Mouse (Mus musculus) heart, adult 2 months (tissue): Measurements from ENCODE around the gene Kptn.

Source experiments
- CTCF ChIP-seq: fragments of 200-600 bp; IDR thresholded peaks from 2 replicates; pipeline ENCODE4 v1.8.1; 2022; ENCODE audit warnings: antibody characterized with exemption, mild to moderate bottlenecking, moderate library complexity
- EP300 ChIP-seq: fragments of 200-500 bp; IDR thresholded peaks from 2 replicates; pipeline ENCODE4 v1.6.1; 2011; ENCODE audit warnings: low read depth, low read length, control low read depth; ENCODE audit not compliant: insufficient read depth
- POLR2A ChIP-seq: fragments of 200-500 bp; IDR thresholded peaks from 2 replicates; pipeline ENCODE4 v1.6.1; 2011; ENCODE audit warnings: mild to moderate bottlenecking, low read depth, low read length, control low read depth; ENCODE audit not compliant: insufficient read depth

GRCm38 (mm10) chr7:16102686-16103226, 16.9 kb upstream of the Kptn start:
- TF ChIP-seq CTCF (no peak), POLR2A (no peak), EP300 (no peak)
